Mouse (Mus musculus): Measurements from ENCODE around the gene Gm45208.

DNA sequence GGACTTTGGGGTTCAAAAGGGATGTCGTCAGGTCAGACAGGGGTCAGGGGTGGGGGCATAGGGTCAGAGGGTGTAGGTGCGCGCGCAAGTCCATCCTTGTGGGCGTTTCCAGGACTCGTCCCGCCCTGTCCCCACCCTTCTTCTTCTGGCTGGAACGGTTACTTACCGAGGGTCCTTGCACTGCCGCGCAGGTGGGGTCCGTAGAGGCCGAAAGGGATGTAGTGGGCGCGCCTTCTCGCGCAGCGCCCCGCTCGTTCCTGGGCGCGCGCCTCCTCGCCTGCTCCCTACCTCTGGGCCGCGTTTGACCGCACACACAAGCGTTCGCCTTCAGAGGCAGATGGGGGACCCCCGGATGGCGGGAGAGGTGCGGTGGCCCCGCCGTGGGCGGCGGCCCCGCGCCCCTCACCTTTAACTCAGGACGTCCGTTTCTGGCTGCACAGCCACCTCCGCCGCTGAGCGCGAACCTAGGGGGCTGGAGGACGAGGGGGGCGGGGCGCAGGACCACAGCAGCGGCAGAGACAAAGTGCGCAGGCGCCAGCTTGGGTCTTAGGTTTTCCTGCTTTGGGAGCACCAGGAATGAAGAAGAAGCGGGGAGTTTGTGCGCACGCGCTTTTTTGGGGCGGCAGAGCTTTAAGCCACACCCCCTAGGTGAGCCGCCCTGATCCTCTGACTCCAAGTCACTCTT lies 28.5 kb downstream of the Gm45208 start, which contains the start of gene Ccdc120:
- no peak for TF ChIP-seq MAX (IDR thresholded peaks at IDR 0.05; ENCODE audit: low read depth)
- no peak for TF ChIP-seq CEBPB (IDR thresholded peaks at IDR 0.05; ENCODE audit: insufficient read depth, poor library complexity, severe bottlenecking)
- TF ChIP-seq POLR2A (IDR thresholded peaks at IDR 0.05; ENCODE audit: insufficient read length, low read depth), result peak; percentile 12
- TF ChIP-seq POLR2AphosphoS2 (IDR thresholded peaks at IDR 0.05; ENCODE audit: insufficient read length, low read depth), result no peak
- TF ChIP-seq MYOG (IDR thresholded peaks at IDR 0.05; ENCODE audit: control insufficient read depth in 1 of 3, insufficient read depth in 1 of 3, insufficient read length in 2 of 3, low read depth in 2 of 3), result no peak
- TF ChIP-seq USF1 (IDR thresholded peaks at IDR 0.05; ENCODE audit: low read depth), result no peak
- no peak for TF ChIP-seq E2F4 (IDR thresholded peaks at IDR 0.05; ENCODE audit: insufficient read depth)
- TF ChIP-seq TCF12 (IDR thresholded peaks at IDR 0.05; ENCODE audit: insufficient read depth, poor library complexity, severe bottlenecking), result no peak
- no peak for TF ChIP-seq SRF (IDR thresholded peaks at IDR 0.05; ENCODE audit: control insufficient read depth, insufficient read length, low read depth)
